Mouse (Mus musculus) megakaryocyte, embryonic 14.5 days (primary cell): ENCODE results near the gene Ryr1.

Experiments used
- FLI1 ChIP-seq: IDR thresholded peaks from 2 replicates; pipeline ENCODE4 v1.6.1; 2012; ENCODE audit warnings: low read length, inconsistent platforms, mixed read lengths
- GATA1 ChIP-seq: IDR thresholded peaks from 3 replicates; pipeline ENCODE4 v1.6.1; 2012; ENCODE audit warnings: mixed read lengths, low read length, inconsistent platforms, borderline replicate concordance

GRCm38 (mm10) chr7:29144006-29144405 is 19.0 kb upstream of the Ryr1 start:
- TF ChIP-seq GATA1, result no peak
- TF ChIP-seq FLI1, result no peak
